Mouse (Mus musculus) kidney, embryonic 16.5 days (tissue): ENCODE measurements around the gene Abhd6. TPM values are rescaled to one million over a fixed set of nuclear protein-coding genes. Genes with fewer than 3 reads are reported as not detected.
A peak's percentile ranks its signal among the peaks of the same experiment; 100 is the strongest.

Experiments used
- ATAC-seq: fragments of 200-750 bp; cut with Nextera tagmentation; 2 replicates; pipeline ENCODE4 v1.8.0; 2017; ENCODE audit warnings: moderate TSS enrichment; ENCODE audit not compliant: low FRiP score, low TSS enrichment
- H3K27ac ChIP-seq: fragments of 300-500 bp; sonication (generic); 2 replicates; pipeline ENCODE4 v1.5.1; 2014; ENCODE audit warnings: low read length
- H3K27me3 ChIP-seq: fragments of 300-500 bp; sonication (generic); 2 replicates; pipeline ENCODE4 v1.6.1; 2014; ENCODE audit warnings: low read length, control low read depth, mixed read lengths; ENCODE audit not compliant: insufficient read depth
- H3K36me3 ChIP-seq: fragments of 300-500 bp; sonication (generic); 2 replicates; pipeline ENCODE4 v1.6.1; 2014; ENCODE audit warnings: low read length, control low read depth, mixed read lengths; ENCODE audit not compliant: insufficient read depth
- H3K4me1 ChIP-seq: fragments of 300-500 bp; sonication (generic); 2 replicates; pipeline ENCODE4 v1.6.1; 2014; ENCODE audit warnings: low read length, control low read depth, mixed read lengths; ENCODE audit not compliant: insufficient read depth
- H3K4me2 ChIP-seq: fragments of 300-500 bp; sonication (generic); replicated peaks from 2 replicates; pipeline ENCODE4 v1.6.1; 2014; ENCODE audit warnings: low read depth, low read length
- H3K4me3 ChIP-seq: fragments of 300-500 bp; sonication (generic); 2 replicates; pipeline ENCODE4 v1.5.1; 2014; ENCODE audit warnings: mild to moderate bottlenecking, low read length
- H3K9ac ChIP-seq: fragments of 300-500 bp; sonication (generic); replicated peaks from 2 replicates; pipeline ENCODE4 v1.6.1; 2014; ENCODE audit warnings: low read length
- H3K9me3 ChIP-seq: fragments of 300-500 bp; sonication (generic); 2 replicates; pipeline ENCODE4 v1.6.1; 2016; ENCODE audit warnings: low read length, control low read depth
- WGBS: fragments of 180-500 bp; shearing (Covaris S2); extraction: QIAGEN DNeasy Blood & Tissue Kit; methylation state at CpG from one replicate; pipeline ENCODE4 v1.1.7; 2014; 5-methylcytosine and 5-hydroxymethylcytosine counted together
- polyA plus RNA-seq: library from polyadenylated mRNA; unstranded; fragments of >200 nt; fragmentation: Nextera tagmentation; extraction: Ambion mirVana; gene quantifications from 2 replicates; pipeline ENCODE4 v1.2.1, GENCODE M21; 2015

The Abhd6 gene
- polyA plus RNA-seq, 1 experiment from 2014 or later, result 29.6 TPM

DNA sequence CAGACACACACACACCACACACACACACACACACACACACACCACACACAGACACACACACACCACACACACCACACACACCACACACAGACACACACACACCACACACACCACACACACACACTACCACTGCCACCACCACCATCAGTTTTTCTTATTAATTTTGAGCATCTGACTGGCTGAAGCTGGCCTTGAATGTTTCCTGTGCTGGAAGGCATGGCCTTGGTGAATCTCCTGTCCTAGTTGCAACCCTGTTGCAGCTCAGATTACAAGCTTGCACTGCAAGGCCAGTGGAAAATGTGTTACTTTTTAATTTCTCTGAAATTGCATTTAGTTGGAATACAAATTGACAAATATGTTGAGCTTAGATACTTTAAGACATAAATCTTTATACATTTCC, 4.4 kb downstream of the Abhd6 start:
- H3K27me3 ChIP-seq, result no peaks in the 10 kb centered on the region
- H3K9me3 ChIP-seq, result no peaks in the 10 kb centered on the region
- H3K4me3 ChIP-seq, result no peak overlapping the region
- no peak overlapping the region for H3K9ac ChIP-seq
- no peaks in the 10 kb centered on the region for H3K36me3 ChIP-seq
- H3K4me1 ChIP-seq, result peaks cover 22% of the 10 kb centered on the region
- no peak overlapping the region for H3K4me2 ChIP-seq
- no peak for ATAC-seq
- H3K27ac ChIP-seq, result no peak overlapping the region

DNA sequence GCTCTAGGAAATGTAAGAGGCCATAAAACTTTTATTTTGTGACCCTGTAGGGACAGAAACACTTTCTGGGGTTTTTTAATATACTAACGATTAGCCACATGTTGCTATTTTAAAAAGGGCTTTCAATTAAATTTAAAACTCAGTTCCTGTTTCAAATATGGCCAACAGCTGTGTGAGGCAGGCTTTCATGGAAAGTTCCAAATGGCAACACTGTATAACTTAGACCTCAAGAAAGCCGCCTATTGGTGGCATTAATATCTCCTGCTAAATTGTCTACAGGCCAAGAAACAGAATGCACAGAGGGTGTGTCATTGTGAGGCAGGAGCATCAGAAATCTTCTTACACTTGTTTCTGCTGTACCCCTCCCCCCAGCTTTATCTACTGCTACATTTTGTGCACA, 4.8 kb downstream of the Abhd6 start:
- Histone ChIP-seq H3K4me3 (no peak overlapping the region), H3K36me3 (no peaks in the 10 kb centered on the region), H3K9ac (no peak overlapping the region), H3K27ac (no peak overlapping the region), H3K9me3 (no peaks in the 10 kb centered on the region), H3K27me3 (no peaks in the 10 kb centered on the region), H3K4me1 (peaks cover 22% of the 10 kb centered on the region), H3K4me2 (no peak overlapping the region)
- WGBS, result 57% methylated on average over 2 of the region's 2 CpGs
- no peak for ATAC-seq

DNA sequence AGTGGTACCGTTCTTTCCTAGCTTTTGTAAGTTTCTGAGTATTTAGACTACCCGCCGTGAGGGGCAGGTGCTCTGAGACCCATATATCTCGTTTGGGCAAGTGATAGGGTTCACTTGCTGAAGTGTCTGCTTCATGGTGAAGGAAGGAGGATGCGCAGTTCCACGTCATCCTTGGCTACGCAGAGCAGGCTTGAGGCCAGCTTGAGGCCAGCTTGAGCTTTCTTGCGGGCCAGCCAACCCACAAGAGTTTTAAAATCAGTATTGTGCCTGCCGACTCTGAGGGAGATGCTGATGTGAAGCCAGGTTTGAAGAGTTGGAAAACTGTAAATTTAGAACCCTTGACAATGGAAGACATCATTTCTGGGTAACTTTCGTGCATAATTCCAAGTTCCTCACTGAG, 5.2 kb downstream of the Abhd6 start:
- ATAC-seq, result no peak
- 85% methylated on average over 10 of the region's 10 CpGs for WGBS

DNA sequence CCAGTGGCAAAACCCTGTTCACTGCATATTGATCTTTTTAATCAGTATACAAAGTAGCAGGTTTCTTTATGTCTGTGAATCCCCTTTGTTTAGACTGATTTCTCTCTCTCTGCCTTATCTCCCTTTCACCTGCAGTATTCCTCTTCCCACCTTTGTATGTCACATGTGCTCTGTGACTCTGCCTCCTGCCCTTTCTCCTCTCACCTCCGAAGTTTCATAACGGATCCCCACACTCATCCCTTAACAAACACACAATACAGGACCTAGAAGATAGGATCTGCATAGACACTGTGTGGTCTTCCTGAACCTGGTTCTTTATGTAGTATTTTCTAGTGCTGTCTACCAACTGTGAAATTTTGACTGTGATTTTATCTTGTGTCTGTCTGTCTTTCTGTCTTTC, 8.6 kb downstream of the Abhd6 start:
- H3K9ac ChIP-seq, result no peak overlapping the region
- WGBS, result 91% methylated on average over 2 of the region's 2 CpGs
- no peaks in the 10 kb centered on the region for H3K27me3 ChIP-seq
- H3K4me1 ChIP-seq, result peaks cover 10% of the 10 kb centered on the region; the same call in 1 of the 2 replicates
- no peaks in the 10 kb centered on the region for H3K9me3 ChIP-seq
- no peak for ATAC-seq
- no peak overlapping the region for H3K4me2 ChIP-seq
- H3K27ac ChIP-seq, result no peak overlapping the region
- no peaks in the 10 kb centered on the region for H3K36me3 ChIP-seq
- no peak overlapping the region for H3K4me3 ChIP-seq

More for the DNA sequence above, 5.2 kb downstream of the Abhd6 start:
- Histone ChIP-seq H3K4me3 (no peak overlapping the region), H3K4me1 (peaks cover 24% of the 10 kb centered on the region), H3K4me2 (no peak overlapping the region), H3K27me3 (no peaks in the 10 kb centered on the region), H3K9me3 (no peaks in the 10 kb centered on the region), H3K9ac (no peak overlapping the region), H3K36me3 (no peaks in the 10 kb centered on the region), H3K27ac (no peak overlapping the region)

DNA sequence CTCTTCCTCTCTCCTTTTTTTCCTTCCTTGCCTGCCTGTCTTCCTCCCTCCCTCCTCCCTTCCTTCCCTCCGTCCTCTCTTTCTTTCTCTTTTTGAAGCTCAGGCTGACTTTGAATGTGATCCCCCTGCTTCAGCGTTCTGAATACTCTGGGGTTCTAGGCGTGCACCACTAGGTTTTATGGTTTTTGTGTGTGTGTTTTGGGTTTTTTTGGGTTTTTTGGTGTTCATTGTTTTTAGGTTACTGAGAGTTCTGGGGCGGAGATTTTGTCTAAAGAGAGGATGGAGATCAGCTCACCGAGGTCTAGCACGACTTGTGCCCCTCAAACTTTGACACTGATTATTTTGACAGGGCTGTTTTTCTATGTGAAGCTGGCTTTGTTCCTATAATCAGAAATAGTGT, 9.2 kb downstream of the Abhd6 start:
- ATAC-seq, result no peak
- Histone ChIP-seq H3K4me3 (no peak overlapping the region), H3K9me3 (no peaks in the 10 kb centered on the region), H3K27me3 (no peaks in the 10 kb centered on the region), H3K4me2 (no peak overlapping the region), H3K27ac (no peak overlapping the region), H3K4me1 (peaks cover 10% of the 10 kb centered on the region; the same call in 1 of the 2 replicates), H3K36me3 (no peaks in the 10 kb centered on the region), H3K9ac (no peak overlapping the region)
- WGBS, result 63% methylated on average over 6 of the region's 6 CpGs

DNA sequence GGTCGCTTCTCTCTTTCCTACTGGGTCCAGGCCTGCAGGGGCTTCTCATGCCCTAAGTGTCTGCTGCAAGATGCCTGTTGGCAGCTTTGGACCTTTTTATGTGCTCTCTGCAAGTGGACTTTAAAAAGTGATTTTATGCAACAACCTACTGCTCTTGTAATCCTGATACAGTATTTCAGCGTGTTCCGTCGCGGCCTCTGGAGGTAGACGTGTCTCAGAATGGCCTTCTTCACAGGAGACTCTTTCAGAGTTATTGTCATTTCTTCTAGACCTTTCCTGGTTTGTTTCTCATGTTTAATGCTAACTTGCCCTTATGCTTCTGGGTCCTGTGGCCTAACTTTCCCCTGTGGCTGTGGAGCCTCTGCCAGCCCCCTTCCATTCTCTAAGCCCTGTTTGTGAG, 13.1 kb downstream of the Abhd6 start:
- Histone ChIP-seq H3K4me1 (peaks cover 7% of the 10 kb centered on the region; the same call in 1 of the 2 replicates), H3K9me3 (no peaks in the 10 kb centered on the region), H3K9ac (no peak overlapping the region), H3K27ac (peak overlapping the region; percentile 69), H3K36me3 (no peaks in the 10 kb centered on the region), H3K27me3 (no peaks in the 10 kb centered on the region), H3K4me2 (no peak overlapping the region), H3K4me3 (no peak overlapping the region)
- 89% methylated on average over 6 of the region's 6 CpGs for WGBS
- no peak for ATAC-seq

DNA sequence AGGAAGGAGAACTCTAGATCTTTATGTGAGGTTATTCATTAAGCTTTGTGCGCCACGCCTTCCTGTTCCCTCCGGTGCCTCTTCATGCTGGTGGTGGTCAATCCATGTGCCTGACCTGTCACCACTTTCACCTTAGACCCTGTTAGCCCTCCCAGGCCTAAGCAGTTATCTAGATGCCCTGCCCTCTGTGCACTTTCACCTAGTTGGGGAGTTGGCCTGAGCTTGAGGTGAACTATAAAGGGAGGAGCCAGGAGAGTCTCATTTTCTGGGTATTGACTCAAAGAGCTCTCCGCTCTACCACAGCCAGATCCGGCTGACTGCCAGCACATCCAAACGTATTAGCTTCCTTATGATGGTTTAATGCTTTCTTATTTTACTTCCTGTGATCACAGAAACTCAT, 13.6 kb downstream of the Abhd6 start:
- peaks cover 7% of the 10 kb centered on the region; the same call in 1 of the 2 replicates for H3K4me1 ChIP-seq
- H3K9ac ChIP-seq, result no peak overlapping the region
- no peaks in the 10 kb centered on the region for H3K27me3 ChIP-seq
- H3K9me3 ChIP-seq, result no peaks in the 10 kb centered on the region
- no peak overlapping the region for H3K4me3 ChIP-seq
- no peaks in the 10 kb centered on the region for H3K36me3 ChIP-seq
- ATAC-seq, result 0 out of 2 replicates have a peak, but pooled peaks have one; percentile 39
- 0 out of 2 replicates have a peak overlapping the region, but pooled peaks have one; percentile 9 for H3K27ac ChIP-seq
- H3K4me2 ChIP-seq, result no peak overlapping the region
- 65% methylated on average over 6 of the region's 6 CpGs for WGBS

DNA sequence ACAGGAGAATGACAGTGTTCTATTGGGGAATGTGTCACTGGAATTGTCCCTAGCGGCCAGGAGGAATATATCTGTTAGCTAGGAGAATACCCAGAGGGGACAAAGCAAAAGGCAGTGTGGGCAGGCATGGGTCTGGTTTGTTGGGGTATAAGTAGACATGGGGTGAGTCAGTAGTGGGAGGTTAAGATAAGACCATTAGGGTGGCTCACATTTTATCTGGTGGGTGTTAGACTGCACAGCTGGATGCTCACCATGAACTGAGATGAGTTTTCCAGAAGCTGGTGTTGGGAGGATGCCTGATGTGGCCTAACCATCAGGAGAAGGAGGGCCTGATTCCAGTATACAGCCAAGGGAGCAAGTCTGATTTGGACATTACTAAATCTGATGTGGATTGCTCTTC, 14.2 kb downstream of the Abhd6 start:
- ATAC-seq, result no peak
- Histone ChIP-seq H3K4me1 (peaks cover 7% of the 10 kb centered on the region; the same call in 1 of the 2 replicates), H3K9ac (no peak overlapping the region), H3K4me3 (no peak overlapping the region), H3K27ac (0 out of 2 replicates have a peak overlapping the region, but pooled peaks have one; percentile 9), H3K36me3 (no peaks in the 10 kb centered on the region), H3K4me2 (no peak overlapping the region), H3K9me3 (no peaks in the 10 kb centered on the region), H3K27me3 (no peaks in the 10 kb centered on the region)
- WGBS, result 79% methylated on average over 1 of the region's 1 CpGs

DNA sequence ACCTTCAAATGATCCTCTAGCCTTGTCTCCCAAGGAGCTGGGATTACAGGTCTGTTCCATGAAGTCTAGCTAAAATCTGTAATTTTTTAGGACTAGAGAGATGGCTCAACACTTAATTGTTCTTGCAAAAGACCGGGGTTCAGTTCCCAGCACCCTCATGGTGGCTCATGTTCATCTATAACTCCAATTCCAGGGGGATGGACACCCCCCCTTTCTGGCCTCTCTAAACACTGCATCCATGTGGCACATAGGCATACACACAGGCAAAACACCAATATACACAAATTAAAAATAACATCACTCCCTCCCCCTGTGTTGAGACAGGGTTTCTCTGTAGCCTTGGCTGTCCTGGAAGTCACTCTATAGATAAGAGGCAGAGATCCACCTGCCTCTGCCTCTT, 17.3 kb downstream of the Abhd6 start:
- ATAC-seq, result no peak
- Histone ChIP-seq H3K4me1 (peaks cover 6% of the 10 kb centered on the region; the same call in 1 of the 2 replicates), H3K9me3 (no peaks in the 10 kb centered on the region), H3K27ac (no peak overlapping the region), H3K36me3 (no peaks in the 10 kb centered on the region), H3K27me3 (no peaks in the 10 kb centered on the region), H3K4me2 (no peak overlapping the region), H3K9ac (no peak overlapping the region), H3K4me3 (no peak overlapping the region)
- WGBS, result 86% methylated on average over 1 of the region's 1 CpGs

DNA sequence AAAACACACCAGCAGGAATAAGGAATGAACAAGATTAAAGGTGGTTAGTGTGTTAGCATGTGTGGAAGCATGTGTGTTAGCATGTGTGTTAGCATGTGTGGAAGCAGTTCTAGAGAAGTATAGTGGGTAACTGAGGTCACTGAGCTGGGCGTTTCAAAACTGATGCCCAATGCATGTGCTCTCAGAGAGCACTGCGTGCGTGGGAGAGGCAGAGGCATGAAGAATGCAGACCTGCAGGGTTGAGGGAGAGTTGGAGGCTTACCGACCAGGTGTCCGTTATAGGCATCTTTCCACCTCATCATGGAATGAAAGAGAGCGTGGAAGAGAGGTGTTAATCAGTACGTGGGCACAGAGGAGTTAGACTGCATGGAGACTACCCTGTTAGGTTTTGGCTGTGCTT, 17.8 kb downstream of the Abhd6 start:
- Histone ChIP-seq H3K27me3 (no peaks in the 10 kb centered on the region), H3K27ac (no peak overlapping the region), H3K4me1 (peaks cover 6% of the 10 kb centered on the region; the same call in 1 of the 2 replicates), H3K9ac (no peak overlapping the region), H3K4me2 (no peak overlapping the region), H3K36me3 (no peaks in the 10 kb centered on the region), H3K4me3 (no peak overlapping the region), H3K9me3 (no peaks in the 10 kb centered on the region)
- no peak for ATAC-seq
- WGBS, result 81% methylated on average over 7 of the region's 7 CpGs
